Mouse (Mus musculus) left cerebral cortex, postnatal 10 days (tissue): ENCODE measurements at regions not wholly inside any gene's neighbourhood (a gene's known extent, or its start where the extent isn't known, plus 50 kb on each side); places are given as distances from the start of the nearest gene placed in this dataset.

Experiments
- DNase-seq, 2 experiments: peaks; one replicate each; pipeline ENCODE4 v3.0.0; 2021 to 2022; ENCODE audit warnings: low spot score in 2 of 2, mixed read lengths in 1 of 2; ENCODE audit errors: extremely low spot score in 1 of 2
- intact Hi-C: fragments of 180-260 bp; cut with DNase I; formaldehyde crosslinking; loops from one replicate; pipeline ENCODE4 v1.15.1; 2025

- intact Hi-C loops: no loop called here
Measured at GRCm38 (mm10) chr9:61070315-61070707, 276.0 kb downstream of the Uaca start.

GRCm38 (mm10) chr9:61070861-61071260, 276.5 kb downstream of the Uaca start:
- intact Hi-C loops: no loop called here
- DNase-seq: no peak

More at GRCm38 (mm10) chr9:61070315-61070707, 276.0 kb downstream of the Uaca start:
- no peak for DNase-seq

- intact Hi-C loops: no loop called here
- no peak for DNase-seq
Measured at GRCm38 (mm10) chr9:61073482-61073881, 279.1 kb downstream of the Uaca start.

- DNase-seq: no peak
- intact Hi-C loops: no loop called here
Measured at GRCm38 (mm10) chr9:61075071-61075470, 280.7 kb downstream of the Uaca start.

GRCm38 (mm10) chr9:61077181-61077580, 282.8 kb downstream of the Uaca start:
- intact Hi-C loops: no loop called here
- DNase-seq: no peak

- no peak for DNase-seq
- intact Hi-C loops: no loop called here
Measured at GRCm38 (mm10) chr9:61077807-61078206, 283.5 kb downstream of the Uaca start.

GRCm38 (mm10) chr9:61081474-61082021, 287.2 kb downstream of the Uaca start:
- DNase-seq: peak in 1 of 2 experiments; percentile 9
- intact Hi-C loops: no loop called here

- no peak for DNase-seq
- intact Hi-C loops: no loop called here
Measured at GRCm38 (mm10) chr9:61084655-61085230, 287.4 kb upstream of the Tle3 start.

GRCm38 (mm10) chr9:61087035-61087434, 285.1 kb upstream of the Tle3 start:
- intact Hi-C loops: no loop called here
- no peak for DNase-seq

- no peak for DNase-seq
- intact Hi-C loops: no loop called here
Measured at GRCm38 (mm10) chr9:61089066-61089686, 283.0 kb upstream of the Tle3 start.

GRCm38 (mm10) chr9:61091036-61091435, 281.1 kb upstream of the Tle3 start:
- intact Hi-C loops: no loop called here

GRCm38 (mm10) chr9:61092834-61093479, 279.2 kb upstream of the Tle3 start:
- peak in 1 of 2 experiments; percentile 77 for DNase-seq
- intact Hi-C loops: no loop called here

More at GRCm38 (mm10) chr9:61091036-61091435, 281.1 kb upstream of the Tle3 start:
- DNase-seq: no peak

GRCm38 (mm10) chr9:61095069-61095775, 276.9 kb upstream of the Tle3 start:
- intact Hi-C loops: no loop called here
- DNase-seq: no peak

GRCm38 (mm10) chr9:61101741-61102450, 270.3 kb upstream of the Tle3 start:
- DNase-seq: no peak
- intact Hi-C loops: no loop called here

GRCm38 (mm10) chr9:61102451-61103358, 269.5 kb upstream of the Tle3 start:
- intact Hi-C loops: no loop called here

GRCm38 (mm10) chr9:61105550-61106280, 266.5 kb upstream of the Tle3 start:
- intact Hi-C loops: no loop called here
- DNase-seq: no peak

More at GRCm38 (mm10) chr9:61102451-61103358, 269.5 kb upstream of the Tle3 start:
- no peak for DNase-seq
